Mouse (Mus musculus): ENCODE results near the gene Acap1.

DNA sequence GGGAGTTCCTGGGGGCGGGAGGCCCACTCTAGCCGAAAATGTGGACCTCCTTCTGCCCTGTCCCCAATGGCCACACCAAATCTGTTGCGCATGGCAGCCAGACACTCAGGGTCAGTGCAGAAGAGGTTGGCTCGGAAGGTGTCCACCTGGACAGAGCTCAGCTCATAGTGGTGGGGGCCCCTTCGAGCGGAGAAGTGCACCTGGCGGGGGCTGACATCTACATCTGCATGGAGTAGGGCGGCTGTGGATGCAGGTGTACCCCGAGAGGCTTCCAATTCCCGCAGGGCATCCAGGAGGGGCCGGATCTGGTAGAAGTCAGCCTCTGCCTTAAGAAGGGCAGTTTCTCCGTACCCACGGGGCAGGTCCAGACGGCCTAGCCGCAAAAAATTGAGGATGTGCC is 15.6 kb downstream of the Acap1 start:
- TF ChIP-seq CTCF (IDR thresholded peaks at IDR 0.05) (no peak), POLR2A (IDR thresholded peaks at IDR 0.05; ENCODE audit: insufficient read depth, low read depth, low read length) (no peak), EP300 (IDR thresholded peaks at IDR 0.05; ENCODE audit: insufficient read depth, low read depth, low read length) (no peak)

Measured in heart, adult 2 months (tissue).